Mouse (Mus musculus) adrenal gland, postnatal 4 days (tissue): ENCODE data around the gene Rdx. TPM values are rescaled to one million over a fixed set of nuclear protein-coding genes. Genes with fewer than 3 reads are reported as not detected.
"Not testable (repeated sequence)": the region's sequence is repeated elsewhere in the genome, so short reads cannot be mapped to it uniquely, and the experiment has no call there.

Experiments
- DNase-seq, 2 experiments: peaks; one replicate each; pipeline ENCODE4 v3.0.0; 2021 to 2022; ENCODE audit warnings: low spot score in 2 of 2, mixed read lengths in 2 of 2
- total RNA-seq, 2 experiments: library from RNA; stranded (reverse); gene quantifications; 2 replicates each; pipeline ENCODE4 v1.2.3; 2021

The Rdx gene
- total RNA-seq, 2 experiments from 2014 or later: 133 to 137 TPM

- no peak for DNase-seq
Observed at GRCm38 (mm10) chr9:52050361-52050760, 3.4 kb downstream of the Rdx start.

DNA sequence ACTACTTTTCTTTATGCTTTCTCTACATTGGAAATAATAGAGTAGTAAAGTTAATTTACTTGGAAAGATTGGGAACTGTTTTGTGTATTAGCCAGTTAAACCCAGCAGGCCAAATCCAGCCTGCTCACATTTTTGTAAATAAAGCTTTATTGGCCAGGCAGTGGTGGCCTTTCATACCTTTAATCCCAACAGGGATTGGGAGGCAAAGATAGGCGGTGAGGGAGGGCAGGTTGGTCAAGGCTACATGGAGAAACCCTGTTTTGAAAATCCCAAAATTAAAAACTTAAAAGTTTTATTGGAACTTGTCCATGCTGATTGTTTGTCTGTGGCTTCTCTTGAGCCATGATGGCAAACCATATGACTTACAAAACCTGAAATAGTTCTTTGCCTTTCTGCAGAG is 5.2 kb downstream of the Rdx start:
- no peak for DNase-seq

DNA sequence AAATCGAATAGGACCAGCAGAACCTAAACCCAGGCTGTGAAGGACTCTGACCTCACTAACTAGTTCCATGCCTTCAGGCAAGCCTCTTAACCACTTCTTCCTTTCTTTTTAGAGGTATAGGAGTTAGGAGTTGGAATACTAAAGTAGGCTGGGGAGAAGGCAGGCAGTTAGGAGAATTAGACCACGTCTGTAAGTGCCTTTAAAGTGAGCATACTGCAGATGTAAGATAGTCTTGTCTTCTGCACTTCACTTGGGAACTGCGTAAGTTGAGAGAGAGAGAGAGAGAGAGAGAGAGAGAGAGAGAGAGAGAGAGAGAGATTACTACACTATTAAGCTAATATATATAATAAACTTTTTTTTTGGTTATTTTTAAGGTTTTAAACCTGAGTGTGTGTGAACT is 8.3 kb downstream of the Rdx start:
- DNase-seq: no peak

DNA sequence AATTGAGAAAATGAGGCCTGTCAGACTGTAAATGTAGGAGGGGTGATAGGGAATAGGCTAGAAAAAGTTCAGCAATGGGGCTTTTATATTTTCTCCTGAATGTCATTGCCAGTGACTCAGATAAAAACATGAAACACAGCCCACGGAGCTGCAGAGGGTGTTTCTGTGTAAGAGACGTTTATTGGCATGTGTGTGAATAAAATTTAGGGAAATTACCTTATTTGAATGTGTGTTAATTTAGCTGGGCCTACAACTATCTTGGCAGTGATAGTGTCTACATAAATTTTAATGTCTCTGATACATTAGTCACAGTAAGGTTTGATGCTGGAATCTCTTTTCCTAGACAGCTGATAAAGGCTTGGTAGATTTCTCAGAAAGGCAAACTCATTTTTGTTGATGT is 12.8 kb downstream of the Rdx start:
- no peak for DNase-seq

GRCm38 (mm10) chr9:52070052-52070451 is 23.1 kb downstream of the Rdx start:
- no peak for DNase-seq

- not testable (repeated sequence) for DNase-seq
Observed at GRCm38 (mm10) chr9:52071352-52071751, 24.4 kb downstream of the Rdx start.

DNA sequence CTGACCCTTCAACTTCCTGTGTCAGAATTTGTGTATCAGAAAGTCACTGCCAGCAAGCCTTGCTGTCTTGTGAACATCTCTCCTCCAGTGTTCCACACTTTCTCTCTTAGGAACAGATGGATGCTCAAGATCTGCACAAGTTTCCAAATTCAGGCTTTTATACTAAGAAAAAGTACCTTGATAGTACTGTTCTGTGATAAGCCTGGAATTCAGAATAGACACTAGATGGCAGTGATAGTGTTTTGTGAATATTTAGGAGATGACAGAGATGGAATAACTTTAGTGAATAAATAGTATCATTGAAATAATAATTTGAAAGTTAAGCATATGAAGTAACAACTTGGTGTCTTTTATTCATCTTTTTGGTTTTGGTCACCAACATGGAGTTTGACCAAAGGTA is 25.2 kb downstream of the Rdx start:
- DNase-seq: no peak

DNA sequence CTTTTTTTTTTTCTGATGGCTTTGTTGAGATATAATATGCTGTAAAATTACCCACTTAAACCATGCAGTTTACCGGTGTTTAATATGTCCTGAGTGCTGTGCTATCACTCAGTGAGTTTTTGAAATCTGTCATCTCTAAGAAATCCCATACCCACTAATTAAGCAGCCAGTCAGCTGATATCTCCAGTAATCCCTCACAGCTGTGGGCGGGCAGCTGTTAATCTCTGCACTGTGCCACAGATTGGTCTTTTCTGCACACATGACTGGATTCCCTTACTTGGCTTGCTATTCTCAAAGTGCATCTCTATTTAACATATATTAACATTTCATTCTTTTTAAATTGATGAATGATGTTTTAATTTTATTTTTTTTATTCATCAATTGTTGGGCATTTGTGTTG is 29.1 kb downstream of the Rdx start:
- no peak for DNase-seq

GRCm38 (mm10) chr9:52077692-52078091 is 30.7 kb downstream of the Rdx start:
- no peak for DNase-seq

GRCm38 (mm10) chr9:52081979-52082378 is 35.0 kb downstream of the Rdx start:
- no peak for DNase-seq

DNA sequence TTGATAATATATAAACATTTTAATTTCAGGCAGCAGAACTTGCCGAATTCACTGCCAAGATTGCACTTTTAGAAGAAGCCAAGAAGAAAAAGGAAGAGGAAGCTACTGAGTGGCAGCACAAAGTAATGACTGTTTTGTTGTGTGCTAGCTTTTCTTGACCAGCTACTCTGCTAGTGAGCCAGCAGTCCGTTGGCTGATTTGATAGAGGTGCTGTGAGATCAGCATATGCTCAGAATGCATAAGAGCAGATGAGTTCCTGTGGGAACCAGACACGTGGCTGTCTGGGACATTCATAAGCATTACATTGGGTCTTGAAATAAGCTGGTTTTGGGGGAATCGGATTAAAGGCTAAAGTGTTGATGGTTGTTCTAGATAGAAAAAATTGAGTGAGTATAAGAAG is 35.4 kb downstream of the Rdx start:
- DNase-seq: no peak

GRCm38 (mm10) chr9:52091752-52092151 is 44.8 kb downstream of the Rdx start:
- DNase-seq: peak in 1 of 2 experiments; percentile 32

GRCm38 (mm10) chr9:52092311-52092710 is 45.3 kb downstream of the Rdx start:
- DNase-seq: no peak

DNA sequence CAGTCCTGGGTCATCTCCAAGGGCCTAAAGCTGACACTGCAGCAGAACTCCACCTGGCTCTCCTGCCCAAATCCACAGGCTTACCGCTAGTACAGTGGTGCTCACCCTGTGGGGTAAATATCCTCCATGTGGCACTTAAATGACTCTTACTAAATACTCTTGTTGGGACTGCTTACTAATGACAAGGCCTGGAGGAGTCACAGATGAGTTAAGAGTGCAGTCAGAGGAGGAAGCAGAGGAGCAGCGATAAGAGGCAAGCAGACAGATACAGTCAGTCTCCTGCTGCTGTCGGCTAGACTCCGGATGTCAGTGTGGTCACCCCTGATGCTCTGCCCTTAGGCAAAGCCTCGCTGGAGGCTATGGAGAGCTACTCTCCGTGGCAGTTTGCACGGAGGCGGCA is 46.1 kb downstream of the Rdx start:
- no peak for DNase-seq

- DNase-seq: no peak
Observed at GRCm38 (mm10) chr9:52094016-52094415, 47.0 kb downstream of the Rdx start.

DNA sequence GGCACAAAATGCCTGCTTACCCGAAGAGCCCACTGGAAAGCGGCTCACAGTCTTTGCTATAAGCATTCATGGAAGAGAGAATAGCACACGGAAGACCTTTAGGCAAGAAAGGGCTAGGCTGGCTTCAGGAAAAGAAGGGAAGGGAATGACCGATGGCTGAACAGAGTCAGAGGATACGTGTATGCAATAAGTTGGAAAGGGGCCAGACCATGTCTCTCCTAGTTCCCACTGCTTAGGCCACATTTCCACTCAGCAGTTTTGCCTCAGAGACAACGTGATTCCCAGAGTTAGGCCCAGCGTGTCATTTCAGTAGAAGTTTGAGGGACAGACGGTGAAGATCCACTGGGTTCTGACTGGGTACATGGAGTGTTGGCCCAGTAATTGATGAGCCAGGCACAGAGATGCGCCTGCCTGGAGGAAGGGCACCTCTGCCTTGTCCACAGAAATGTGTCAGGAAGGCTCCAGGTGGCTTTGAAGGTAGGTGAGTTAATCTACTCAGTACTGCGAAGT is 47.6 kb downstream of the Rdx start:
- DNase-seq: no peak

DNA sequence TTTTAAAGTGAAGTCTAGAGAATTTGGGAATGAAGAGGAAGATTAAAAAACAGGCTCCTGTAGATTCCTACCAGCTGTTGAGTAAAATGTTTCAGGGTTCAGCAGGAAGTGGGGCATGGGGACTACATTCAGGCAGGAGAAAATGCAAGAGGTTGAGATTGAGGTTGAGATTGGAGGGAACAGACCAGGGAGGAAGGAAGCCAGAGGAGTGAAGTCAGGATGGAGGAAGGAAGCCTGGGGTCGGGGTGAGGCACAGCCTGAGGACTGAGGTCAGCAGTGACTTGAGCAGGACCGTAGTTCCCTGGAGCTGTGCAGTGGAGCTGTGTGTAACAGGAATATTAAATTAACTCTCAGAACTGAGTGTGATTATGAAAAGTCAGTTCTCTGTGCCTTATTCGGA is 48.7 kb downstream of the Rdx start:
- DNase-seq: no peak

- DNase-seq: no peak
Observed at GRCm38 (mm10) chr9:52097386-52097785, 50.4 kb downstream of the Rdx start.

GRCm38 (mm10) chr9:52098600-52098999 is 51.6 kb downstream of the Rdx start:
- DNase-seq: peak; percentile 50 to 67

GRCm38 (mm10) chr9:52100426-52100825 is 53.5 kb downstream of the Rdx start:
- DNase-seq: peak in 1 of 2 experiments; percentile 10

- DNase-seq: peak in 1 of 2 experiments; percentile 22
Observed at GRCm38 (mm10) chr9:52102060-52102844, 55.3 kb downstream of the Rdx start.

GRCm38 (mm10) chr9:52103448-52104224 is 56.7 kb downstream of the Rdx start:
- DNase-seq: no peak
